Mouse (Mus musculus): ENCODE results near the gene Slc35g3.

- TF ChIP-seq CTCF (IDR thresholded peaks at IDR 0.05; ENCODE audit: insufficient read depth, low read depth, low read length) (no peak; the same call in 1 of the 2 replicates), POLR2A (IDR thresholded peaks at IDR 0.05; ENCODE audit: insufficient read depth, low read depth, low read length) (no peak)
Measured at GRCm38 (mm10) chr11:69758090-69758456, 3.7 kb downstream of the Slc35g3 start.
